Mouse (Mus musculus) retina, embryonic 14.5 days (tissue): ENCODE results near the gene Tmem176a.

Source experiments
- DNase-seq: peaks from one replicate; pipeline ENCODE4 v3.0.0-alpha.2; 2015; ENCODE audit warnings: low spot score

The Tmem176a gene

GRCm38 (mm10) chr6:48894938-48895818 lies 54.5 kb downstream of the Tmem176a start:
- DNase-seq = no peak

- no peak for DNase-seq
Measured at GRCm38 (mm10) chr6:48895941-48896340, 55.2 kb downstream of the Tmem176a start.
